Mouse (Mus musculus): Measurements from ENCODE around the gene C130074G19Rik.
A peak's percentile ranks its signal among the peaks of the same experiment; 100 is the strongest.

C130074G19Rik gene

DNA sequence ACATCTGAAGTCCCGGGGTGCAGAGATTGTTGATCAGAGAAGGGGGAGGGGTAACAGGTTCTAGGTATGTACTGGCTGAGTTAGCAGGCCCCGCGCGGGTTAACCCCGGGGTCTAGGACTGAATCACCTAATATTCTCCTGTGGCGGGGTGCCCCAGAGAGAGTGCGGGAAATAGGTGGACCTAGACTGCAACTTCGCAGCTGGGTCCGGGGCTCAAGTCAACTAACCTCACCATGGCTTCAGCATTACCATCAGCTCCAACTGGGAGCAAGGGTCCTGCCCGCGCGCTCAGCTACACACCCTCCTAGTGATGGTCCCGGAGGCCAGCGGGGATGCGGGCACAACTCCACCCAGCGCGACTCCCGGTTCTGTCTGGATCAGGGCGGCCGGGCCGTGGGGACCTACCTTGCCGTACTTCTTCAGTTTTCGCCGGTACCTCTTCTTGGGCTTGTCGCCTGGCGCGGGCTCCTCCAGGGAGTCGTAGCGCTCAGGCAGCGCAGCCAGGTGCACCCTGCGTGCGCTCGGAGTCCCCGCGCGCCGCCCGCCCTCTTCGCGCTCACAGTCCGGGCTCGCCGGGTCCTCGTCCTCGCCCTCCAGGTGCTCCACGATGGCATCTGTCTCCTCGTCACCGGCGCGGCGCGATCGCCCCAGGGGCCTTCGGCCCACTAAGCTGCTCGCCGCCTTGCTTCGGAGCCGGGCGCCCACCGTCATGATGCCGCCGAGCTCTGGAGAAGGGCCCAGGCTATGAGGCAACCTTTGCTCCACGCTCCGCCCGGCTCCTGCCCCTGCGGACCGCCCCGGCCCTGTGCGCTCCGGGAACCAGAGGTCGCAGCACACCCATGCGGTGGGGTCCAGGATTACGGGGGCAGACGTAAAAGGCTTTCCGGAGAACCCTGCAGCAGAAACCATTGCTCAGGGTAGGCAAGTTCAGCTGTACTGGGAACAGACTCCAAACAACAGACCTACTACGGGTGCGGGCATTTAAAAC lies at the start of gene C130074G19Rik:
Gene C130074G19Rik (minus strand): TSS at position 938 of the 988 bp plus-strand sequence.
- DNase-seq (ENCODE audit: low read depth, low spot score) = peak; percentile 89

DNA sequence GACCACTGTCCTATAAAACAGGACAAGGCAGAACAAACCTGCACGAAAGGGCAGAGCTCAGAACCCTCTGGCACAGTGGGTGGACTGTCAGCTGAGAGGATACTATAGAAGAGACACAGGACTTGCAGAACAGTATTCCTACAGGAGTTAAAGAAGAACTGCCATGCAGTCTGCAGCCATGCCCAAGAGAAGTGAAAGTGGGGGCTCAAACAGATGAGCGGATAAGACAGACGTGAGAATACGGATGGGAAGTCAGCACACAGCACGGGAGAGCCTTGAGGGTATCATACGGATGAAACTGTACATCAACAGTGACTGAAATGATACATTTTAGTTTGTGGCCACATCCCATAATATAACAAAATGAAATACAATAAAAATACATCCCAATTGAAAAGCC lies 48.1 kb upstream of the C130074G19Rik start:
- no peak for DNase-seq (ENCODE audit: low read depth, low spot score)

DNA sequence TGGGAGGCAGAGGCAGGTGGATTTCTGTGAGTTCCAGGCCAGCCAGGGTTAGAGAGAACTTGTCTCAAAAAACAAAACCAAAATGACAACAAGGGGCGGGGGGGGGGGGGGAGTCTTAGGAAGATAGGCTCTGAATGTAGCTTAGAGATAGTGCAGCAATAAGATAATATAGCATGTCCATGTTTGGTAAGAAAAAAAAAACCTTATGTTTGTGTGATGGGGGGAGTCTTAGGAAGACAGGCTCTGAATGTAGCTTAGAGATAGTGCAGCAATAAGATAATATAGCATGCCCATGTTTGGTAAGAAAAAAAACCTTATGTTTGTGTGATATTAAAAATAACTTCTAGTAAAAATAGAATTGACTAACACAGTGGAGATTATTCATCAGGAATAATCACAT lies 45.4 kb upstream of the C130074G19Rik start:
- no peak for DNase-seq (ENCODE audit: low read depth, low spot score)

DNA sequence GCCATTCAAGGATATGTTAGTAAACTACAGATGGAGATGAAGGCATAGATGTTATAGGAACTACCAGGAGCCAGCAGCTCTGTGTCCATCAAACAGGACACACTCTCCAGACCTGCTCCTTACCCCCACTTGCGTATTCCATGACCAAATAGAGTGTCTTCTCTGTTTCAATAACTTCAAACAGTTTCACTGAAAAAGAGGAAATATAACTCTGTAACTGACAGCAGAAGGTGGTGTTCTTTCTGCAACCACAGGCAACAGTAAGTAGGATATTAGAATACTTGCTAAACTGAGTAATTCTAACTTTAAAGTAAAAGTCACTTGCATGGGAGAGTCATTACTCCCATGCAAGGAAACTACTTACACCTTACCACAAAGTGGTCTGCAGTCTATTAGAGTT lies 44.9 kb upstream of the C130074G19Rik start:
- no peak for DNase-seq (ENCODE audit: low read depth, low spot score)

DNA sequence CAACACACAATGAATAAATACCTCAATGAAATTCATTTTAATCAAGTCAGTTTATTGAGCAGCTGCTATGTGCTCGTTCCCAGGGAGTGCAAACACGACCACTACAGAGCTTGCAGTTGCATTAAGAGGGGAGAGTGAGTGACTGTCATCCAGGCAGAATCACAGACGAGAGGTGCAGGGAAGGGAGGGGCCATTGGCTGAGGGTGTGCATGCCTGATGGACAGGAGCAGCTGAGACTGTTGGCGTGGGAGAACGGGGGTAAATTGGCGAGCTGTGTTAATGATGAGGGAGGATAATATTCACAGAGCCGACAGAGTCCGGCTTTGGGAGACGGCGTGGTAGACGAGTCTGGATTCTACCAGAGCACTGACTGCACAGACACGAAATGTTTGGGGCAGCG lies 39.8 kb upstream of the C130074G19Rik start:
- DNase-seq (ENCODE audit: low read depth, low spot score) = no peak

DNA sequence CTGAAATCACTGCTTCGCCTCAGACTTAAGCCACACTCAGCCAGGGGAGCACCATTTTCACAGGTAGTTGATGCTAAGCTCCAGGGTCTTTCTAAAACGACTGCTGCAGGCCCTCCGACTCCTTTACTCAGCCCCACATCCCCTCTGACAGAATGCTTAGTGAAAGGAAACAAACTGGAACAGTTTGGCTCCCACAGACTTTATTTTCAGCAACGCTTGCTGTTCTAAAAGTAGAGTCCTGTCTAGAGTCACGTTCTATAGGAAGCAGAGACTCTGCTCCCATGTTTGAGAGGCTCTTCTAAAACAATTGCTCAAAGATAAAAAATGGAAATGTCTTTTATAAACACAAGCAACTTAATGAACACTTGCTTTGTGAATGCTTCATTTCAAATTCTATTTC lies 37.0 kb upstream of the C130074G19Rik start:
- DNase-seq (ENCODE audit: low read depth, low spot score) = no peak

DNA sequence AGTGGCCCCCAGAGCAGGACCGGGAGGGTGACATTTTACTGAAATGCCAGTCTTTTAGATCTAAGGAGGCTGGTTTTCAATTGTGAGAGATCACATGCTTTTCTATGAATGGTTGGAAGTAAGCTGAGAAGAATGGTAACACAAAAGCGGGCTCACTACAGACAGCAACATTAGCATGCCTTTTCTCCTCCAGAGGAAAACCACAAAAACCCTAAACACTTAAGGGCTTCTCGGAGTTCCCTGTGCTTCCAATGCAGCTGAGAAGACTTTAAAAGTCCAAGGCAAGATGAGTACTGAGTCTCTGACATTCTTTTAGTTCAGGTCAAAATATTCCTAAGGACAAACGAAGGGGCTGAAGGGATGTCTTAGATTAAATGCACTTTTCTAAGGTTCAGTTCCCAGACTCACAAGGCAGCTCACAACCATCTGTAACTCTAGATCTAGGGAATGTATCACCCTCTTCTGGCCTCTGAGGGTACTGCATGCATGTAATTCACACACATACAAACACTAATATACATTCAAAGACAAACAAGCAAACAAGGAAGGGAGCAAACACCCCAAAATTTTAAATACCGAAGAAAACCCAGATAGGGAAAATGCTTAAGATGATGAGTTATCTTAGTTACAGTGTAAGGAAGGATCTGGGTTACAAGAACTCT lies 35.3 kb upstream of the C130074G19Rik start:
- peak; percentile 79 for DNase-seq (ENCODE audit: low read depth, low spot score)

DNA sequence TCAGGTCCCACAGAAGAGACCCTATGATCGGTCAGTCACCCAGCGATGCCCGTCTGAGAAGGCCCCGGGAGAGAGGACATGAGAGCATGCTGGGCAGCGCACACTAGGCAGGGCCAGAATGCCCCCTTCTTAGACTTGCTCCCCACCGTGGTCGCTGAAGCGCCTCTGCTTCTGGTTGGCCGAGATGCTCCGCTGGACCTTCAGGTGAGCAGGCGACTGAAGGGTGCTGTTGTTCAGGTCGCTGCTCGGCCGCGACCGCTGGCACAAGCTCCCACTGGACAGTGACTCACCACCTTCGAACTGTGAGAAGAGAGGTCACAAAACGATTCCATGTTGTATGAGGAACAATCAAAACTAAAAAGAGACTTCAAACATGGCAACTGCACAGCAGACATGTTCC lies 29.3 kb upstream of the C130074G19Rik start:
- DNase-seq (ENCODE audit: low read depth, low spot score) = no peak

DNA sequence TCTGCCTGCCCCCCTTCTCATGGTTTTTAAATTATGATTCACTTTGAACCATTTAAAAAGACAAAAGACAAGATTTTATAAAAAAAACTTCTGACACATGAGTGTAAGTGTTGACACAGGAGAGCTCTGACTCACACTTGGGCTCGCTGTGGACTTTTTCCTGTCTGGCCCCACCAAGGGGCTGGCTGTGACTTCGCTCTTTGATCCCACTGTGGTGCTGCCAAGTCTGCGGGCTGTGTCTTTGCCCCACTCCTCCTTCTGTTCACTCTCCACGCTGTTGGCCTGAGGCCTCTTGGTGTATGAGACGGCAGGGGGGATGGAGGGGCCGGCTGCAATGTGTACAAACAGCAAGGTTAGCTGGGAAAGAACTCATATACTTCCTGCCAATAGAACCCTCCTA lies 28.8 kb upstream of the C130074G19Rik start:
- no peak for DNase-seq (ENCODE audit: low read depth, low spot score)

DNA sequence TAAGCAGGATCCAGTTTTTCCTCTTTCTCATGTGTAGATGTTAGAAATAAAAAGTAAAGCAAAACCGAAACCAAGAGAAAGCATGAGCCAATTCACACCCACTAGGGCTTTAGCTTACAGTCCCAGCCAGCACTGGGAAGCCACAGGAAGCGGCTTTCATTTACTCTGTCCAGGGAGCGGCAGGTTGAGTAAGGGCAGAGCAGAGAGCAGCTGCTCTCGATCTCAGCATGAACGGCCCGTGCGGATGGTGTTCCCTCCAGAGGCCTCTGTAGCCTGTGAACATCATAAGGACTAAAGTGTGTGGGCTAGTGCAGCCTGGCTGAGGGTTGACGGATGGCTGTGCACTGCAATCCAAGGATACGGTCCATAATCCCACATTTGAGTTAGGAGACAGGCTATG lies 25.5 kb upstream of the C130074G19Rik start:
- no peak for DNase-seq (ENCODE audit: low read depth, low spot score)

DNA sequence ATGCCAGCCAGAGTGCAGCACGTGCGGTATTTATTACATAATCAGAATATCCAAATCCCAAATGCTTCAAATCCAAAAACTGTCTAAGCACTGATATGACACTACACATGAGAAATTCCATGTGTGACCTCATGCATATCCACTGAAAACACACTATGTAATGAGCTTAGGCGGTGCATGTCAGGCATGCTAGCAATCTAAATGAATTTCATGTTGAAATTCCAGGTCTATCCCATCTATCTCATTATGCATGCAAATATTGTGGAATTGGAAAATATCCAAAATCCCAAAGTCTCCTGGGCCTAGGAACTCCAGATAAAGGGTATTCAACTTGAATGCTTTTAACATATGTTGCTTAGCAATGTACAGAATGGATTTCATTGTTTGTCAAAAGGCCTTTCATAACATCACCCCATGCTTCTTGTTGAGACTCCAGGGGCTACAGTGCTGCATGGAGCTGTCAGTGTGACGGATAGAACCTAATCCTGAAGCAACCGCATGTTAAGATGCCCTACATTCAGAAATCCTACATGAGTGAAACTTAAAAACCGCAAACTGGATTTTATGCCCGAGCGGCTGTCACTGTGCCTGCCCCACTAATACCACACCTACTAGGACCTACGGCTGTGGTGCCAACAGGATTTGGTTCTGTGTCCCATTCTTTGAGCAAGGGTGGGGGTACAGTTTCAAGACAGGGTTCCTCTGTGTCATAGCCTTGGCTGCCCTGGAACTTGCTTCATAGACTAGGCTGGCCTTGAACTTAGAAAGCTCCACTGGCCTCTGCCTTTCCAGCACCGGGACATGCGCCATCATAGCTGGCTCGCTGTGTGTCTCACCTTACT lies 23.1 kb upstream of the C130074G19Rik start:
- DNase-seq (ENCODE audit: low read depth, low spot score) = no peak

DNA sequence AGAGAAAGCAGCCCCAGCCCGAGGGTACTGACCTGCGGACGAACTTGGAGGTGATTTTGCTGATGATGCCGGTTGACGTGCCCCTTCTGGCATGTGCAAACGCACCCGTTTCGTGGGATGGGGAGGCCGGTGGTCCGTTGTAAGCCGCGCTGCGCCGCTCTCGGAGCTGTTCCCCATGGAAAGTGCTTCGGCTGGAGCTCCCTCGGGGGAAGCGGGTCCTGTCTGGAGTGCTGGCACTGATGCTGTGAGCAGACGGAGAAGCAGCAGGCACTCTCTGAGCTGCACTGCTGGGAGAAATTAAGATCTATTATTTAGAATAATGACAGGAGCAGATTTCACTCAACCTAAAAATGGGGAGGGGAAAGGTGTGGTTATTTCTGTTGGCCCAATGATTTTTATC lies 22.4 kb upstream of the C130074G19Rik start:
- no peak for DNase-seq (ENCODE audit: low read depth, low spot score)

DNA sequence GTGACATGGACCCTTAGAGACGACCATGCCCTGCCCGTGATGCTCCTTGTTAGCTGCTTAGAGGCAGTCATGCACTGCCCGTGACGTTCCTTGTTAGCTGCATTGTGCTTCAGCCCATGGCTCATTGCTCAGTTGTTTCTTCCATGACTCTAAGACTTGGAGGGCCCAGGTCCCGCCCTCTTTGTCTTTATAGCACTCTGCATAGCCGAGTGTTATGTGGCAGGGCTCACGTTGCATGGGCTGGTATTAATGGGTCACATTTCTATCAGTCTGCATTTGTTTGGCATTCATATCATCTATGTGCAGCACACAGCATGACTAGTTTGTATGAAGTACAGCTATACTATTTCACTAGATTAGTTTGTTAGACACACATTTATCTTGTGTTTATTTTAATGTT lies 20.7 kb upstream of the C130074G19Rik start:
- DNase-seq (ENCODE audit: low read depth, low spot score) = no peak

DNA sequence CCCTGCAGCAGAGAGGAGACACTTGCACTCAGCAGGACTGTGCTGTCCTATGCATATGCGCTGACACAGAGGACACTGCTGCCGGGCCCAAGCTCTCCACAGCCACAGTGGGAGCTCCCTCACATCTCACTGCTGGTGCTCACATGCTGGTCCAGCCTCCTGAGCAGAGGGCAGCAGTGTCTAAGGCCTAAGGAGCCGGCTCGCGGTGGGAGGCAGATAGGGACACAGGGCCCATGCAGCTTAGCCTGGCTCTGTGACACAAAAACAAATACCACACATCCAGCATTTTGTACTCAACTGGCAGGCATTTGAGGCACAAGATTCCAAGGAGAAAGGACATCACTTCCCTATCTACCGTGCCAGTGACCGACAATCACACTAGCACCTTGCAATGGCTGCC lies 19.9 kb upstream of the C130074G19Rik start:
- no peak for DNase-seq (ENCODE audit: low read depth, low spot score)

DNA sequence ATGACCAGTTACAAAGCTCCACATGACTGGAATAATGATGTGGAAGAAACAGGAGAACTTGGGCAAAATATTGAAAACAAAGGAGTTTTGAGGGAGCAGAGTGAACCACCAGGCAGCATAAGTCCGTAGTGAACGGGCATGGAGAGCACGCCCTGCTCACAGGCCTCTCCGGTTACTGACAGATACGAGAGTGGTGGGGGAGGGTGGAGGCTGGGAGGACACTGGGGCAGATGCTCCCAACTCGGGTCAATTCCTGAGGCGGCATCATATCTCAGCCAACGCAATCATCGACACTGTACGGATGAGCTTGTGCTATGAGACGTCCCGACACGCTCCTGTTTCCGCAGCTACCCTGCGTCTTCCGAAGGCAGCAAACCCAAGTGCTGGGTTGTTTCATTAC lies 14.3 kb upstream of the C130074G19Rik start:
- peak; percentile 19 for DNase-seq (ENCODE audit: low read depth, low spot score)

DNA sequence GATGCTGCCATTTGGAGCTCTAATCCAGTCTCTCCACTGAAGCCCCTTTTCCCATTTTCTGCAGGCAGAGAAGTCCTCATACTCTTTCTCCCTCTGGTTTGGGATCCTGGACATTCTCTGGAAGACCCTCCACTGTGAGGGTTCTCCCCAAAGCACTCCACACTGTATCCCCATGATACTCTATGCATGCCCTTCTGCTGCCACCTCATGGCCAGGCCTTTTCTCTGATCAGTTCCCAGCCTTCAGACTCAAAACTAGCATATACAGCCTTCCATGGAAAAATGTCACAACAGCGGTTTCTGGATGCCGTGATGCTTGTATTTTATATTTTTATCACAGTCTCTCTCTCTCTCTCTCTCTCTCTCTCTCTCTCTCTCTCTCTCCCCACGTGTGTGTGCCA lies 9.0 kb upstream of the C130074G19Rik start:
- DNase-seq (ENCODE audit: low read depth, low spot score) = no peak

DNA sequence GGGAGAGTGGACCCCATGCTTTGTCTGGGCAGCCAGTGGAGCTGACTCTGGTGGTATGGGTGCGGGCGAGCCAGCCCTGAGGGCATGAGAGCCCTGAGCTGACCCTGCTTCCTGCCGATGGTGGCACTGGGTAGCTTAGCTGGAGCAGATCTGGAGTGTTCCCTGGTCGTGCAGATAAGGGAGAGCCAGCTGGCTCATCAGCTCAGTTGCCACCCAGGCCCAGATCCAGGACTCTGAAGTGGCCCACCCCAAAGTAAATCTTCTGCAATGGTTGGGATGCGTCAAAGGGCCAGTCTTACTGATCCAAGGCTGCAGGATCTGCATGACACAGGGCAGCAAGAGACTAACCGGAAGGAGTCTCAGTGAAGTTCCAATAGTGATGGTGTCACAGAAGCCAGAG lies 6.4 kb upstream of the C130074G19Rik start:
- DNase-seq (ENCODE audit: low read depth, low spot score) = no peak

DNA sequence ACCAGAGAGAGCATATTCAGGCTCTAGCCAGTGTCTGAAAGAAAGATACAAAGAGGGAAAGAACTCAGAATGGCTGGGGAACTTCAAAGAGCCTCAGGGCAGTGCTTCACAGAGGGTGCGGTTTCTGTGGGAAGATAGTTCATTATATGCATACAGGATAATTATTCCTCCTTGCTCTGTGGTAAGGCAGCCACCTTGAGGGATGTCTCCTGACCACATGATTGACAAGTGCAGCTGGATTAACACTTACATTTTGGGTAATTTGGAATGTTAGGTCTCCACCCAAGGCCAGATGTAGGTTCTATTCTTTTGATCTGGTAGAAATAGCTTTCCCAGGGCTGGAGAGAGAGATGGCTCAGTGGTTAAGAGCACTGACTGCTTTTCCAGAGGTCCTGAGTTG lies 3.1 kb upstream of the C130074G19Rik start:
- DNase-seq (ENCODE audit: low read depth, low spot score) = no peak

DNA sequence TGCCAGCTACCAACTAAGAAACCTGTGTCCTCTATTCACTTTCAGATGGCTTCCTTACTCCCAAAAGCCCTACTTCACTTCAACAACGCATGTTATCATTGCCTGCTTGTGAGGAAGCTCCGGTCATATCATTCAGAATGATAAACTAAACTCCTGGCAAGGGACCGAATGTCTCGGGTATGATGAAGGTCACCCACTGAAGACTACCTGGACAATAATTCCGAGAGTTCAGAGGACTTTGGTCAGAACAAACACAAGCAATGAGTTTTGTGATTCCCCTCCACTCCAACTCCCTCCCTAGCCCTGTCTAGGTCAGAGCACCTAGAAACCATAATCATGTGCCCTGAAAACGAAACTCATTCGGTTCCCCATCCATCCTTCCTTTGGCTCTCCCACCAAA lies 1.2 kb downstream of the C130074G19Rik start:
- DNase-seq (ENCODE audit: low read depth, low spot score) = no peak

DNA sequence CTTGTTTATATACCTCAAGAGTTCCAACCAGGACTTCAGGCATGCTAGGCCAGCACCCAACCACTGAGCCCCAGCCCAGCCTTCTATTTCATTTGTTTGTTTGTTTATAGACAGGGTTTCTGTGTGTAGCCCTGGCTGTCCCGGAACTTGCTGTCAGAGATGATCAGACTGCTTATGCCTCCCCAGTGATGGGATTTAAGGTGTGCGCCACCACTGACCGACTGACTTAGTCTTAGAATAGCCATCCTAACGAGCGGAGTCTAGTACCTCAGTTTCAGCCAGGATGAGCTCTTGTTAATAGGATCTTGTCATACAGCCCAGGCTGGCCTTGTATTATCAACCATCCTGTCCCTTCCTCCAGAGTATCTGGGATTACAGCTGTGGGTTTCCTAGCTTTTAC lies 1.8 kb downstream of the C130074G19Rik start:
- DNase-seq (ENCODE audit: low read depth, low spot score) = no peak

DNA sequence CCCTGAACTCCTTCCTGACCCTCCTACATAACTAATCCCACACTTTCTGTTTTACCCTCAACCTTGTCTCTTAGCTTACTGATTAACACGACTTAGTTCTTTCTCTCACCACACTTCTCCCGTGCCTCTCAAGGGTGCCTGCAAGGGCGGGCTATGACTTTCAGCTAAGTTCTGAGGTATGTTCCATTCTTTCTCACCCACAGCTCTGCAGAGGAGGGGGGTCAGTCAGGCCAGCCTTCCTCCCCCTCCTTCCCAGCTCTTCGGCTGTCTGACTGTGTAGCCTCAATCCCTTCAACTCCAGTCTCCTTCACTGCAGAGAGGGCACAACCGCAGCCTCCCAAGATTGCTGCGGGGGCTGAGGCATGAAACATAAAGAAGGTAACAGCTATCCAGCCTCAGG lies 4.2 kb downstream of the C130074G19Rik start:
- no peak for DNase-seq (ENCODE audit: low read depth, low spot score)

DNA sequence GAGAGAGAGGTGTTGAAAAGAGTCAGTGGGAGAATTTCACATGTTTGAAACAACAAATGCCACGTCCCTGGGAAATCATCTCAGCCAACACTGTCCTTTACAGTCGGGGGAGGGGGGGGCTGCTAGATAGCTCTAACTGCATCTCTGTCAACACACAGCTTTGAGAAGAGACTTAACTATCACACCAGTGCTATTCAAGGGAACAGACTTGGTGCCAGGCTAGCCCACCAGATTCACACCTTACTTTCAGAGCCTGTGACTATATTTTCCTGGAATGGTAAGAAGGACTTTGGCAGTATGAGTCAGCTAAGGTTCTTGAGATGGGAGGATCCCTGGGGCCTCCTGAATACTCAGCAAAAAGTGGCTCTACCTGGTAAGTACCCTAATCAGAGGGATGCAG lies 5.7 kb downstream of the C130074G19Rik start:
- no peak for DNase-seq (ENCODE audit: low read depth, low spot score)

All from ES-CJ7 (cell line).